Mouse (Mus musculus): ENCODE results near the gene Fbrs. TPM values are rescaled to one million over a fixed set of nuclear protein-coding genes. Genes with fewer than 3 reads are reported as not detected.
"Not testable (repeated sequence)": the region's sequence is repeated elsewhere in the genome, so short reads cannot be mapped to it uniquely, and the experiment has no call there.

Fbrs gene
- polyA plus RNA-seq, 1 experiment from 2014 or later: 16.1 TPM

DNA sequence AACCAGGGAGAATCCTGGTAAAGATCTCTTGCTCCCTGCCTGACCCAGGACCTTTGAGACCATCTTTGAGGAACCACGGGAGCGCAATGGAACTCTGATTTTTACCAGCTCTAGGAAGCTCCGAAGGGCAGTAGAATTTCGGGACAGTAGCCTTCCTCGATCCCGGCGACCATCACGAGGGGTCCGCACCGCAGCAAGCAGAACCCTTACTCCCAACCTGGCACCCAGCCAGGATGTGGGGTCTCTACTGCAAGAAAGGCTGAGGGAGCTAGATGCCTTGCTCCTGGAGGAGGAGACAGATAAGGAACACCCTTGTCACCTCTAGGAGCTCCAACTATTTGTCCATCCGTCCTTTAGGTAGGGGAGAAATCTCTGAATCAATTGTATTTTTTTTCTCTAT lies 2.7 kb upstream of the Fbrs start:
- Histone ChIP-seq H3K27me3 (ENCODE audit: insufficient read depth, low read length) (no peaks in the 10 kb centered on the region), H3K9me3 (ENCODE audit: low read depth, low read length) (no peaks in the 10 kb centered on the region), H3K4me1 (ENCODE audit: insufficient read depth) (peaks cover 21% of the 10 kb centered on the region), H3K9ac (no peak overlapping the region), H3K4me3 (ENCODE audit: low read depth, low read length) (no peak overlapping the region), H3K27ac (ENCODE audit: low read depth) (no peak overlapping the region), H3K36me3 (ENCODE audit: insufficient read depth) (peaks cover 51% of the 10 kb centered on the region), H3K4me2 (no peak overlapping the region)
- ATAC-seq (ENCODE audit: insufficient read depth) (no peak), DNase-seq (no peak)
- 95% methylated on average over 11 of the region's 11 CpGs for WGBS
- TF ChIP-seq CTCF (IDR thresholded peaks at IDR 0.05; ENCODE audit: low read depth): no peak

DNA sequence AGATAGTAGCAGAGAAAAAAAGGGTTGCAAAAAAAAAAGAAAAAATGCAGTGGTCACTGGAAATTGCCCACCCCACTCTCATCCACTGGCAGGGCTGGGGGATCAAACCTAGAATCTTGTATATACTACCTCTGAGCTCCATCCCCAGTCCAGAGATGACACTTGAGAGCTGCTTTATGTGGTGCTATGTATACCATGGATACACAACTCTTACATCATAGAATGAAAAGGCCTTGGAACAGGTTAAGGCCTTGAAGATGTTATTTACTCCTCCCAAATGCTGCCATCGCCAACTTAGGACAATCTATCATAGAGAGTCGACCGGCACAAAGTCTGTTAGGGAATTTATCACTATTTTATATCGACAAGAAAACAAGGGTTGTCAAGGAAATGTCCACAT lies 2.1 kb upstream of the Fbrs start:
- H3K9me3 ChIP-seq (ENCODE audit: low read depth, low read length): no peaks in the 10 kb centered on the region
- peak overlapping the region; percentile 94; the same call in 1 of the 2 replicates for H3K27ac ChIP-seq (ENCODE audit: low read depth)
- H3K9ac ChIP-seq: peak overlapping the region; percentile 47
- no peak for TF ChIP-seq CTCF (IDR thresholded peaks at IDR 0.05; ENCODE audit: low read depth)
- H3K4me3 ChIP-seq (ENCODE audit: low read depth, low read length): peak overlapping the region; percentile 99
- DNase-seq (no peak), ATAC-seq (ENCODE audit: insufficient read depth) (no peak)
- WGBS: 59% methylated on average over 4 of the region's 4 CpGs
- H3K4me2 ChIP-seq: peak overlapping the region; percentile 72
- no peaks in the 10 kb centered on the region for H3K27me3 ChIP-seq (ENCODE audit: insufficient read depth, low read length)
- peaks cover 21% of the 10 kb centered on the region for H3K4me1 ChIP-seq (ENCODE audit: insufficient read depth)
- H3K36me3 ChIP-seq (ENCODE audit: insufficient read depth): peaks cover 56% of the 10 kb centered on the region

DNA sequence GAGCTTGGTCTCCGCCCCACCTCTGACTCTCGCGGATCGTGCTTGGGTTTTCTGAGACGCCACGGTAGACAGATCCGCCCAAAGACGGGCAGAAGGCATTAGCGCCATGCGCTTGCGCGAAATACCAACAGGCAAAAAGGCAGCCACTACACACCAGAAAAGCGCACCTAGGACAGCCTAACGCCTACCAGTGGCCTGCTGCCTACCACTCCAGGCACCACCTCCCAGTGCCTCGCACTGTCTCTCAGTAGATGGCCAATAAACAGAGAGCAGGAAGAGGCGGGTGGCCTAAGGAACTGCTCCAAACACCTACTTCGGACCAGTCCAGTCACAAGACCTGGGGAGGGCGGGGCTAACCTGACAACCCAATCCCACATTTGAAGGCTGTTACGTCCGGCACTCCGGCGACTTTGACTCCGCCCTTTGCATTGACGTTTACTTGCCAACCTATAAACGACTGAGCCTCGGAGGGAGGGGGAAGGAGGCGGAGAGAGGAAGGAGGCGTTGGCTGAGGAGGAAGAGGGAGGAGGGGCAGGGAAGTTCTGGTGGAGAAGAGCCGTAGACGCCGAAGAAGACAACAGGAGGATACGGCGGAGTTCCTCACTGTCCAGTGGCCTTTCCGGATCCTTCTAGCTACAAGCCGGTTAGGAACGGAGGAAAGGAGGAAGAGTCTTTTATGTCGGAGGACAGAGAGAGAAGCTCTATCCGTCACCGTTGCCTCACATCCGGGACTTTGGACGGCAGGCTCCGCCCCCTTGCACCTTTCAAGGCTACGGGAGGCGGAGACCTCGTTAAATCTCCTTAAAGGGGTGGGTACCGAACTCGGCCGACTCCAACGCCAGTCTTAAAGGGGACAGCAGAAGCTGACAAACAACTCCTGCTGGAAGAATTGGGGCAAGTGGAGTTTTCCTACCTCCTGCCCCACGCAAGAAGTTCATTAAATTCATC lies 1.0 kb upstream of the Fbrs start:
- H3K4me3 ChIP-seq (ENCODE audit: low read depth, low read length): peak overlapping the region; percentile 99
- peaks cover 68% of the 10 kb centered on the region for H3K36me3 ChIP-seq (ENCODE audit: insufficient read depth)
- H3K4me1 ChIP-seq (ENCODE audit: insufficient read depth): peaks cover 15% of the 10 kb centered on the region
- under 1% methylated on average over 50 of the region's 50 CpGs for WGBS
- no peaks in the 10 kb centered on the region for H3K27me3 ChIP-seq (ENCODE audit: insufficient read depth, low read length)
- ATAC-seq (ENCODE audit: insufficient read depth) (peak; percentile 93), DNase-seq (peak; percentile 100)
- TF ChIP-seq CTCF (IDR thresholded peaks at IDR 0.05; ENCODE audit: low read depth): peak; percentile 18; the same call in 1 of the 2 replicates
- peak overlapping the region; percentile 94 for H3K9ac ChIP-seq
- peak overlapping the region; percentile 94 for H3K27ac ChIP-seq (ENCODE audit: low read depth)
- no peaks in the 10 kb centered on the region for H3K9me3 ChIP-seq (ENCODE audit: low read depth, low read length)
- peak overlapping the region; percentile 72 for H3K4me2 ChIP-seq

DNA sequence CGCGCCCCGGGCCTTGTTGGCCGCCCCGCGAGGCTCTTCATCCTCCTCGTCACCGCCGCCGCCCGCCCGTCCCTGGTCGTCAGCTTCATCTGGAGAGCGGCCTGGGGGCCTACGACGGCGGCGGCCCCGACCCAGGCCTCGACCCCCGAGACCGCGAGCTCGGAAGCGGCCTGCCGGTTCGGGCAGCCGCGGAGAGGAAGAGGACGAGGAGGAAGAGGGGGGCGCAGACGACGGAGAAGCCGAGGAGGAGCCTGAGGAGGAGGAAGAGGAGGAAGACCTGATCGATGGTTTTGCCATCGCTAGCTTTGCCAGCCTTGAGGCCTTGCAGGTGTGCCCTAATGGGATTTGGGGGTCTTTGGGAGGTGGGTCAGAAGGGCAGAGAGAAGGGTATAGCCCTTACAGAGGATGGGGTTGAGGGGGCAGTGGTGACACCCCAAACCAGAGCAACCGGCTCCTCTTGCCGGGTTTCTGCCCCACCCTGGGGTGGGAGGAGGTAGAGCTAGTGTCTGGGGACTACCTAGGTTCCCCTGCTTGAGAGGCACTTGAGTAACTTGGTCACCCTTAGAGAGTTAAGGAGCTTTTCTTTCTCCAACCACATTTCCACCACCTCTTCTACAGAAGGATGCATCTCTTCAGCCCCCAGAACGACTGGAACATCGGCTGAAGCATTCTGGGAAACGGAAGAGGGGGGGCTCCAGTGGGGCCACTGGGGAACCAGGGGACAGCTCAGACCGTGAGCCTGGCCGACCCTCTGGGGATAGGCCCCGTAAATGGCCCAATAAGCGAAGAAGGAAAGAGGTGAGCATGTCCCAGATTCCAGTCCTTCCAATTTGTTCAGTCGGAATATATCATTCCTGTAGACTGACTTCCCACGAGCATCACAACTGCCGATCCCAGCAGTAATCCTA lies 573 bp downstream of the Fbrs start:
- peak overlapping the region; percentile 94 for H3K27ac ChIP-seq (ENCODE audit: low read depth)
- H3K27me3 ChIP-seq (ENCODE audit: insufficient read depth, low read length): no peaks in the 10 kb centered on the region
- H3K4me1 ChIP-seq (ENCODE audit: insufficient read depth): peaks cover 15% of the 10 kb centered on the region
- peak overlapping the region; percentile 94 for H3K9ac ChIP-seq
- peaks cover 70% of the 10 kb centered on the region for H3K36me3 ChIP-seq (ENCODE audit: insufficient read depth)
- 3% methylated on average over 48 of the region's 48 CpGs for WGBS
- H3K9me3 ChIP-seq (ENCODE audit: low read depth, low read length): no peaks in the 10 kb centered on the region
- no peak for TF ChIP-seq CTCF (IDR thresholded peaks at IDR 0.05; ENCODE audit: low read depth)
- no peak for ATAC-seq (ENCODE audit: insufficient read depth)
- DNase-seq: peak; percentile 18
- H3K4me2 ChIP-seq: peak overlapping the region; percentile 72
- peak overlapping the region; percentile 99 for H3K4me3 ChIP-seq (ENCODE audit: low read depth, low read length)

DNA sequence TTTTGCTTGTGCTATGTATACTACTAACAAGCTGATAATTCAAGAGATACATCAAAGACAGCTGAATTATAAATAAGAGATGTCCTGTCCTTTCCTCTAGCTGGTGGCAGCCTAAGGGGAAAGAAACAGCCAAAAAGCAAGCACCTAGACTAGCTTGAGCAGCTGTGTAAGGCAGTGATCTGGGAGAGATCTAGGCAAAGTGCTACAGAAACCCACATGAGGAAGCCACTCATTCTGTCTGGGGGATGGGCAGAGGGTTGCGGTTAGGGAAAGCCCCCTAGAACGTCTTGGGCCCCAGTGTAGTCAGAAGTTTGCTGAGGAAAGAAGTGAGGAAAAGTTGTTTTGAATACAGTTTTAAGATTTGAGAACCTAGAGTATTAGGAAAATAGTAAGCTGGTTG lies 1.3 kb downstream of the Fbrs start:
- Histone ChIP-seq H3K27ac (ENCODE audit: low read depth) (no peak overlapping the region; the same call in 1 of the 2 replicates), H3K9ac (peak overlapping the region; percentile 94), H3K4me2 (peak overlapping the region; percentile 72), H3K36me3 (ENCODE audit: insufficient read depth) (peaks cover 70% of the 10 kb centered on the region), H3K4me3 (ENCODE audit: low read depth, low read length) (peak overlapping the region; percentile 99), H3K27me3 (ENCODE audit: insufficient read depth, low read length) (no peaks in the 10 kb centered on the region), H3K4me1 (ENCODE audit: insufficient read depth) (peaks cover 15% of the 10 kb centered on the region), H3K9me3 (ENCODE audit: low read depth, low read length) (no peaks in the 10 kb centered on the region)
- no peak for TF ChIP-seq CTCF (IDR thresholded peaks at IDR 0.05; ENCODE audit: low read depth)
- 59% methylated on average over 2 of the region's 2 CpGs for WGBS
- ATAC-seq (ENCODE audit: insufficient read depth) (no peak), DNase-seq (no peak)

DNA sequence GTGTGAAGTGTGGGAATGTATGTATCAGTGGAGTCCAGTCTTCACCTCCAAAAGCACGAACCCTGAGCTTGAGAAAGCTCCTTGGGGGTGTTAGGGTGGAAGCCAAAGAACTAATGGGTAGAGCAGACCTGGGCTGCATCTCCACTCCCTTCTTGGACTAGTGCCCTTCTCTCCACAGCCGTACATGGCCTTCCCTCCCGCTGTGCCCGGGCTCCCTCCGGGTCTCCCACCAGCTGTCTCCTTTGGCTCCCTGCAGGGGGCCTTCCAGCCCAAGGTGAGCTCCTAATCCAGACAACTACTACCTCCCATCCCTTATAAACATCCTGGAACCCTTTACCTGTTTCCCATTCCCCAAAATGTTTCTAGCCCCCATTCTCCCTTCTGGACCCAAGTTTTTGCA lies 6.4 kb downstream of the Fbrs start:
- H3K27ac ChIP-seq (ENCODE audit: low read depth): no peak overlapping the region
- no peaks in the 10 kb centered on the region for H3K27me3 ChIP-seq (ENCODE audit: insufficient read depth, low read length)
- H3K9ac ChIP-seq: no peak overlapping the region
- ATAC-seq (ENCODE audit: insufficient read depth) (no peak), DNase-seq (no peak)
- H3K4me2 ChIP-seq: no peak overlapping the region
- peaks cover 6% of the 10 kb centered on the region for H3K4me1 ChIP-seq (ENCODE audit: insufficient read depth)
- H3K36me3 ChIP-seq (ENCODE audit: insufficient read depth): peaks cover 98% of the 10 kb centered on the region
- H3K4me3 ChIP-seq (ENCODE audit: low read depth, low read length): no peak overlapping the region
- WGBS: 84% methylated on average over 5 of the region's 5 CpGs
- no peak for TF ChIP-seq CTCF (IDR thresholded peaks at IDR 0.05; ENCODE audit: low read depth)
- no peaks in the 10 kb centered on the region for H3K9me3 ChIP-seq (ENCODE audit: low read depth, low read length)

DNA sequence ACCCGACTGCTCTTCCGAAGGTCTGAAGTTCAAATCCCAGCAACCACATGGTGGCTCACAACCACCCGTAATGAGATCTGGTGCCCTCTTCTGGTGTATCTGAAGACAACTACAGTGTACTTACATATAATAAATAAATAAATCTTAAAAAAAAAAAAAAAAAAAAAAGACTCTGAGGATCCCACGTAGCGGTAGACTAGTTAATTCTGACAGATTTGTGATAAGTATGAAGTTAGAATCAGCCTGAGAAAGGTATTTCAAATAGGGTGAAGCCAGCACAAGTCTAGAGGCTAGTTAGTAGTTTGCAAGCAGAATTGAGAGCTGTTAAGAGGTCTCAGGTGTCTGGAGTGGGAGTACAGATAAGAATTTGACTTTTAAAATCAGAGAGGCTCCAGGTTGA lies 9.4 kb downstream of the Fbrs start:
- WGBS: 79% methylated on average over 4 of the region's 5 CpGs
- not testable (repeated sequence) for H3K4me2 ChIP-seq; H3K27me3 ChIP-seq (ENCODE audit: insufficient read depth, low read length); H3K4me1 ChIP-seq (ENCODE audit: insufficient read depth); H3K9me3 ChIP-seq (ENCODE audit: low read depth, low read length); DNase-seq; H3K27ac ChIP-seq (ENCODE audit: low read depth); ATAC-seq (ENCODE audit: insufficient read depth); H3K9ac ChIP-seq; H3K4me3 ChIP-seq (ENCODE audit: low read depth, low read length)
- peaks cover 91% of the 10 kb centered on the region for H3K36me3 ChIP-seq (ENCODE audit: insufficient read depth)

All from lung, embryonic 14.5 days (tissue).